Mouse (Mus musculus) brain, embryonic 14.5 days (tissue): ENCODE measurements around the gene Hoxb5.

Experiments used
- CTCF ChIP-seq: fragments of 200-500 bp; IDR thresholded peaks from 2 replicates; pipeline ENCODE4 v1.5.1; 2012; ENCODE audit warnings: inconsistent platforms, mild to moderate bottlenecking, moderate library complexity, borderline replicate concordance; ENCODE audit not compliant: insufficient read depth, insufficient read length; ENCODE audit errors: extremely low read depth
- POLR2A ChIP-seq: fragments of 200-500 bp; IDR thresholded peaks from 2 replicates; pipeline ENCODE4 v1.6.1; 2012; ENCODE audit warnings: mild to moderate bottlenecking, inconsistent platforms, borderline replicate concordance; ENCODE audit not compliant: poor library complexity, insufficient read depth, insufficient read length, severe bottlenecking; ENCODE audit errors: extremely low read depth

DNA sequence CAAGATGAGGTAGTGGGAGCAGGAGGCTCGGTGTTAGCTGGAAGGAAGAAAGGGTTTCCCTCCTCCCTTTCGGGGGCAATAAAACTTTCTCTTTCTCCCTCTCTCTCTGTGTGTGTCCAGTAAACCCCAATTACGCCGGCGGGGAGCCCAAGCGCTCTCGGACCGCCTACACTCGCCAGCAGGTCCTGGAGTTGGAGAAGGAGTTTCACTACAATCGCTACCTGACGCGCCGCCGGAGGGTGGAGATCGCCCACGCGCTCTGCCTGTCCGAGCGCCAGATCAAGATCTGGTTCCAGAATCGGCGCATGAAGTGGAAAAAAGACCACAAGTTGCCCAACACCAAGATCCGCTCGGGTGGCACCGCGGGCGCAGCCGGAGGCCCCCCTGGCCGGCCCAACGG lies 16.8 kb downstream of the Hoxb5 start:
- TF ChIP-seq CTCF (no peak), POLR2A (no peak)
